Mouse (Mus musculus) lung, adult 2 months (tissue): ENCODE measurements at regions not wholly inside any gene's neighbourhood (a gene's known extent, or its start where the extent isn't known, plus 50 kb on each side); places are given as distances from the start of the nearest gene placed in this dataset.

Experiments used
- CTCF ChIP-seq: fragments of 200-500 bp; IDR thresholded peaks from 2 replicates; pipeline ENCODE4 v1.5.1; 2011; ENCODE audit warnings: mild to moderate bottlenecking, low read length, control low read depth; ENCODE audit not compliant: insufficient read depth
- POLR2A ChIP-seq: fragments of 200-500 bp; IDR thresholded peaks from 2 replicates; pipeline ENCODE4 v1.6.1; 2011; ENCODE audit warnings: low read depth, mild to moderate bottlenecking, control low read depth, low read length, borderline replicate concordance; ENCODE audit errors: extremely low read depth

GRCm38 (mm10) chr1:88960142-88960541, 110.1 kb upstream of the Sh3bp4 start:
- TF ChIP-seq POLR2A (no peak), CTCF (no peak)
